Mouse (Mus musculus) embryonic facial prominence, embryonic 11.5 days (tissue): ENCODE data around the gene Rabggta. TPM values are rescaled to one million over a fixed set of nuclear protein-coding genes. Genes with fewer than 3 reads are reported as not detected.

Source experiments
- ATAC-seq: fragments of 200-750 bp; cut with Nextera tagmentation; replicated peaks from 2 replicates; pipeline ENCODE4 v1.8.0; 2017; ENCODE audit warnings: low read depth; ENCODE audit not compliant: insufficient number of reproducible peaks, low FRiP score, low TSS enrichment
- DNase-seq: peaks from one replicate; pipeline ENCODE4 v3.0.0-alpha.2; 2015; ENCODE audit warnings: low spot score
- H3K27ac ChIP-seq: fragments of 300-500 bp; sonication (generic); replicated peaks from 2 replicates; pipeline ENCODE4 v1.5.1; 2014; ENCODE audit warnings: mild to moderate bottlenecking, low read depth, low read length, control low read depth
- H3K27me3 ChIP-seq: fragments of 300-500 bp; sonication (generic); 2 replicates; pipeline ENCODE4 v1.6.1; 2014; ENCODE audit warnings: mild to moderate bottlenecking, low read length, moderate library complexity, mixed read lengths; ENCODE audit not compliant: control insufficient read depth, insufficient read depth
- H3K36me3 ChIP-seq: fragments of 300-500 bp; sonication (generic); replicated peaks from 2 replicates; pipeline ENCODE4 v1.6.1; 2014; ENCODE audit warnings: low read depth, mild to moderate bottlenecking, low read length, moderate library complexity, mixed read lengths; ENCODE audit not compliant: control insufficient read depth, insufficient read depth
- H3K4me1 ChIP-seq: fragments of 300-500 bp; sonication (generic); 2 replicates; pipeline ENCODE4 v1.6.1; 2014; ENCODE audit warnings: low read length, mixed read lengths; ENCODE audit not compliant: control insufficient read depth, insufficient read depth
- H3K4me2 ChIP-seq: fragments of 300-500 bp; sonication (generic); 2 replicates; pipeline ENCODE4 v1.6.1; 2014; ENCODE audit warnings: low read depth, mild to moderate bottlenecking, control low read depth, low read length, moderate library complexity
- H3K4me3 ChIP-seq: fragments of 300-500 bp; sonication (generic); 2 replicates; pipeline ENCODE4 v1.5.1; 2014; ENCODE audit warnings: low read depth, low read length, control low read depth
- H3K9ac ChIP-seq: fragments of 300-500 bp; sonication (generic); replicated peaks from 2 replicates; pipeline ENCODE4 v1.6.1; 2014; ENCODE audit warnings: mild to moderate bottlenecking, control low read depth, low read length
- H3K9me3 ChIP-seq: fragments of 300-500 bp; sonication (generic); replicated peaks from 2 replicates; pipeline ENCODE4 v1.6.1; 2016; ENCODE audit warnings: mild to moderate bottlenecking, low read length, inconsistent platforms, mixed read lengths; ENCODE audit not compliant: control insufficient read depth
- WGBS: fragments of 180-500 bp; shearing (Covaris S2); extraction: QIAGEN DNeasy Blood & Tissue Kit; methylation state at CpG from one replicate; pipeline ENCODE4 v1.1.7; 2014; 5-methylcytosine and 5-hydroxymethylcytosine counted together
- polyA plus RNA-seq: library from polyadenylated mRNA; unstranded; fragments of >200 nt; fragmentation: Nextera tagmentation; extraction: Ambion mirVana; gene quantifications from 2 replicates; pipeline ENCODE4 v1.2.1, GENCODE M21; 2014

The Rabggta gene
- 19.9 and 21.5 TPM in 2 replicates for polyA plus RNA-seq

GRCm38 (mm10) chr14:55721700-55722437, at the start of gene Rabggta:
Gene Rabggta (minus strand): TSS chr14:55722263.
- Histone ChIP-seq H3K4me3 (peak within 1 kb of the TSS; percentile 75), H3K9me3 (no peaks in the 10 kb centered on the region), H3K4me1 (no peaks in the 10 kb centered on the region), H3K4me2 (peak within 1 kb of the TSS; percentile 69), H3K9ac (peak within 1 kb of the TSS; percentile 72), H3K27me3 (no peaks in the 10 kb centered on the region), H3K27ac (peak within 1 kb of the TSS; percentile 56; the same call in 1 of the 2 replicates), H3K36me3 (peaks cover 3% of the 10 kb centered on the region; the same call in 1 of the 2 replicates)
- WGBS = under 1% methylated on average over 50 of the region's 50 CpGs
- DNase-seq (peak; percentile 96), ATAC-seq (peak; percentile 96)

GRCm38 (mm10) chr14:55769087-55769703, 47.1 kb upstream of the Rabggta start:
- no peak overlapping the region for H3K27ac ChIP-seq
- no peaks in the 10 kb centered on the region for H3K36me3 ChIP-seq
- peaks cover 12% of the 10 kb centered on the region for H3K27me3 ChIP-seq
- DNase-seq (no peak), ATAC-seq (no peak)
- no peaks in the 10 kb centered on the region for H3K9me3 ChIP-seq
- no peak overlapping the region for H3K9ac ChIP-seq
- no peak overlapping the region for H3K4me3 ChIP-seq
- no peak overlapping the region for H3K4me2 ChIP-seq
- whole genome bisulfite sequencing = 73% methylated on average over 16 of the region's 16 CpGs
- no peaks in the 10 kb centered on the region for H3K4me1 ChIP-seq

GRCm38 (mm10) chr14:55768555-55768954, 46.5 kb upstream of the Rabggta start:
- H3K4me3 ChIP-seq = no peak overlapping the region
- no peaks in the 10 kb centered on the region for H3K4me1 ChIP-seq
- 84% methylated on average over 6 of the region's 6 CpGs for WGBS
- no peak overlapping the region for H3K27ac ChIP-seq
- ATAC-seq = no peak
- no peak for DNase-seq
- peaks cover 12% of the 10 kb centered on the region for H3K27me3 ChIP-seq
- no peaks in the 10 kb centered on the region for H3K9me3 ChIP-seq
- H3K9ac ChIP-seq = no peak overlapping the region
- no peak overlapping the region for H3K4me2 ChIP-seq
- H3K36me3 ChIP-seq = no peaks in the 10 kb centered on the region

- Histone ChIP-seq H3K27me3 (peaks cover 12% of the 10 kb centered on the region), H3K27ac (no peak overlapping the region), H3K4me3 (peak overlapping the region; percentile 27), H3K4me2 (peak overlapping the region; percentile 69), H3K9ac (peak overlapping the region; percentile 56), H3K9me3 (no peaks in the 10 kb centered on the region), H3K4me1 (no peaks in the 10 kb centered on the region), H3K36me3 (no peaks in the 10 kb centered on the region)
- peak; percentile 32; the same call in 1 of the 2 replicates for ATAC-seq
- DNase-seq = peak; percentile 72
- WGBS = 13% methylated on average over 52 of the region's 52 CpGs
Measured at GRCm38 (mm10) chr14:55767519-55768414, 45.7 kb upstream of the Rabggta start.

GRCm38 (mm10) chr14:55765696-55766095, 43.6 kb upstream of the Rabggta start, which contains the start of gene Ltb4r1:
Gene Ltb4r1 (plus strand): TSS chr14:55765962.
- no peaks in the 10 kb centered on the region for H3K36me3 ChIP-seq
- peaks cover 27% of the 10 kb centered on the region for H3K27me3 ChIP-seq
- no peaks in the 10 kb centered on the region for H3K9me3 ChIP-seq
- no peak within 1 kb of the TSS for H3K4me3 ChIP-seq
- no peak within 1 kb of the TSS for H3K4me2 ChIP-seq
- no peak within 1 kb of the TSS for H3K9ac ChIP-seq
- no peak within 1 kb of the TSS for H3K27ac ChIP-seq
- H3K4me1 ChIP-seq = peaks cover 6% of the 10 kb centered on the region; the same call in 1 of the 2 replicates
- WGBS = 76% methylated on average over 4 of the region's 4 CpGs
- DNase-seq (no peak), ATAC-seq (no peak)

GRCm38 (mm10) chr14:55763166-55763565, 41.1 kb upstream of the Rabggta start:
- Histone ChIP-seq H3K4me2 (no peak overlapping the region), H3K27me3 (peaks cover 27% of the 10 kb centered on the region), H3K9me3 (no peaks in the 10 kb centered on the region), H3K9ac (no peak overlapping the region), H3K27ac (no peak overlapping the region), H3K4me3 (no peak overlapping the region), H3K4me1 (peaks cover 6% of the 10 kb centered on the region), H3K36me3 (no peaks in the 10 kb centered on the region)
- DNase-seq (no peak), ATAC-seq (no peak)
- WGBS = 62% methylated on average over 7 of the region's 7 CpGs

- WGBS = under 1% methylated on average over 77 of the region's 77 CpGs
- Histone ChIP-seq H3K27me3 (peaks cover 22% of the 10 kb centered on the region), H3K27ac (no peak overlapping the region), H3K4me1 (peaks cover 6% of the 10 kb centered on the region), H3K9ac (peak overlapping the region; percentile 67), H3K4me2 (peak overlapping the region; percentile 97), H3K36me3 (no peaks in the 10 kb centered on the region), H3K4me3 (peak overlapping the region; percentile 53), H3K9me3 (no peaks in the 10 kb centered on the region)
- peak; percentile 57 for ATAC-seq
- peak; percentile 76 for DNase-seq
Measured at GRCm38 (mm10) chr14:55762001-55762821, 40.1 kb upstream of the Rabggta start.
